Mouse (Mus musculus) liver, embryonic 14.5 days (tissue): ENCODE data around the gene Map7d1.

Source experiments
- CTCF ChIP-seq: IDR thresholded peaks from 2 replicates; pipeline ENCODE4 v1.5.1; 2016; ENCODE audit warnings: antibody characterized with exemption, low read depth, control low read depth
- EP300 ChIP-seq: IDR thresholded peaks from 2 replicates; pipeline ENCODE4 v1.6.1; 2016; ENCODE audit warnings: antibody characterized with exemption, low read depth

- no peak for TF ChIP-seq CTCF
- no peak for TF ChIP-seq EP300
Measured at GRCm38 (mm10) chr4:126205386-126205785, 50.8 kb downstream of the Map7d1 start.
